Mouse (Mus musculus) frontal cortex, postnatal 36 days (tissue): ENCODE data around the gene Dock8.

Experiments used
- DNase-seq, 2 experiments: peaks; one replicate each; pipeline ENCODE4 v3.0.0; 2022; ENCODE audit warnings: low spot score in 2 of 2

The Dock8 gene

DNA sequence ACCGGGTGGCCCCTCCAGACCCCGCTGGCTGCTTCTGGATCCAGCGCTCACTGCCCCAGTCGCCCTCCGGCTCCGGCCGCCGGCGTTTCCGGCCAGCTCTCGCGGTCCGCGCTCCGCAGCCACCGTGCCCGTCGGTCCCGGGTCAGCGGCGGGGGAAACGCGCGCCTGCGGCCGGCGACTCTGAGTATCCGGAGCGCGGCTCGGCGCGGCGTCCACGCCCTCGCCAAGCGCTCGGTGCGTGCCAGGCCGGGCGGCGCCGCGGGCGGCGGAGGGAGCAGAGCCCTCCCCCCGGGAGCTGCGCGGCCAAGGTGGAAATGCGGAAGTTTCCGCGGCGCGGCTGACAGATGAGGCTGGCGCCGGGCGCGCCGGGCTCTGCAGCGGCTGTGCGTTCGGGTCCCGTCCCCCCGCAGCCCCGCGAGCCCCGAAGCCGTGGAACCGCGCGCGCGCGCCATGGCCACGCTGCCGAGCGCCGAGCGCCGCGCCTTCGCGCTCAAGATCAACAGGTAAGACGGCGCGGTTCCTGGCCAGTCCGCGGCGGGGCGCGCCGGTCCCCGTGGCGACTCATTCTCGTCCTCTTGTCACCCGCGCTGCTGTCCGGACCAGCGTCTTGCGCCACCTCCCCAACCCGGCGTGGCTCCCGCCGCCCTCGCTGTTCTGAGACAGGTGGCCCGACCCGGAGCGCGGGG is at the start of gene Dock8:
Gene Dock8, plus strand, starts transcription at position 334 of the 686 bp plus-strand sequence.
- DNase-seq, result peak; percentile 28 to 43

GRCm38 (mm10) chr19:24958531-24958930 is 40.8 kb upstream of the Dock8 start:
- peak in 1 of 2 experiments; percentile 34 for DNase-seq

DNA sequence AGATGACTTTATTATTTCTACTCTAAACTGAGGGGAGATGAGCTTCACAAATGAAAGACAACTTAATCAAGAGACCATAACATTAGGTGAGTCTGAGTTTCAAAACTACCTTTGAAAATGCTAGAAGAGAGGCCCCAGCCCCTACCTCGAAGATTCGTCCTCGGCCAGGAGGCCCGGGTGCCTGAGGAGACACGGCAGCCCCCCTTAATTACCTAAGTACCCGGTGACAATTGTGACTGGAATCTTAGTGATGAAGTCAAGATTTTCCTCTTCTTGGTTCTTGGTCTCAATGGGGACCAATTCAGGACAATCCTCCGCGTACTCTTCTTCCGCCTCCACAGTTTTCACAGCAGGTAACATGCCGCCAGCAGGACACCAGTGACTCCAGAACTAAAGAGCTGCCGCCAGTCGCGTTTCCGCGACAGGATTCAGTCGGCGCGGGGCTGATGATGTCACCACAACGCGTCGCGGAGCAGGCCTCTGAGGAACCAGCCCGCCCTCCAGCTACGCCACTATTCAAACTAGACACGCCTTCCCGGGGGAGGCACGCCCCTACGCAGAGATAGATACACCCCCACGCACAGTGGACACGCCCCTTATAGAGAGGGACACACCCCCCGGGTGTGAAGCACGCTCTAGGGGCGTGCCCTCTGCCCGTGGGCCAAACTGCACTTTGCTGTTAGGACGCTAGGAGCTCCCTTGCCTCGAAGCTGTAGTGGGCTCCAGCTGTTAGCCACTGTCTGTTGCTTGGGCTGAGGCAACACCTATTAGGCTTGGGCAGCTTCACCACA is 38.0 kb upstream of the Dock8 start, which contains the start of gene Cbwd1:
Gene Cbwd1, minus strand, starts transcription at position 439 of the 791 bp plus-strand sequence.
- peak; percentile 95 to 99 for DNase-seq

DNA sequence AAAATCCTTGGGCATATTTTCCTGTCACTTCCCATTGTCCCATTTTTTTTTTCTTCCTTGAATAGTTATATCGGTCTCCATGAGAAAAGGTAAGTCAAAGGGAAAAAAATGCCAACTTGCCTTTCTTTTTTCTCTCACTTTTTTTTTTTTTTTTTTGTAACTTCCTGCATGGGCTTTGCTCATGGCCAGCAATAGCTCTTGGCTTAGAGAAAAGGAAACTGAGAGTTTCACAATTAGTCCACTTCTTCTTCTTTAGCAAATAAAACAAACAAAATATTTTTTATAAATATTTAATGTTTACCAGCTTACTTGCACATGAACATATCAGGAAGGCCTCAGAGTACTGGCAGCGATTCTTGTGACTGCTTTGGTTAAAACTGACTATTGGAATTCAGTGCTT is 33.1 kb upstream of the Dock8 start:
- no peak for DNase-seq

DNA sequence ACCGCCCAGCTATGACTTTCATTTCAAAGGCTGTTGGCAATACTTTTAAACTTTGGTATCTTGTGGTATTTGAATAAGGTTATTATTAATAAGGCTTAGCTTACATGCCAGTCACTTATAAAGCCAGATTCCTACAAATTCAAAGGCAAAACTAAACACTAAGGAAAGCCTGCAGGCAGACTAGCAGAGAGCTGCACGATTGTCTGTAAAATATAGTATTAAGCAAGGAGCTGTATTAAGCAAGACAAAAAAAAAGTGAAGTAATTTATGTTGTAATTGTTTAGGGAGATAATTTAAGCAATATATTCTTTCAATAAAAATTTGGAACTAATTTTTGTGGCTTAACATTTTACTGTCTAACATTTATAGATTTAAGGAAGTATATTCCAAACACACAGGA is 32.4 kb upstream of the Dock8 start:
- DNase-seq, result no peak

DNA sequence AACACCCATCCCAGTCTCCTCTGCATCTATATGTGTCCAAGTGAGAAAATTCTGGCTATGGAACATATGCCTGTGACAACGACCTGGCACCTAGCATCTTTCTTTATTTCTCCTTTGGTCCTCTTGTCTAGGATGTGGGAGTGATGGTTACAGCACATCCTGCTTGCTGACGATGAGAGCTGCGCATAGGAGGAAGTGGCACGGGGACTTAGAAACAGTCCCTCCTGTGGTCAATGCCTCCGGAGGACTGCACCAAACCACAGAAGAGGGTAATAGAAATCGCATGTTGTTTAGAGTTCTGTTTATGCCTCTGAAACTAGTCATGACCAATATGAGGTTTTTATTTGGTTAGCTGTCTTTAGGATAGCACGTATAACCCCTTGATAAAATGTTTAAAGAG is 28.0 kb upstream of the Dock8 start:
- DNase-seq, result no peak

- DNase-seq, result no peak
Measured at GRCm38 (mm10) chr19:24972701-24973390, 26.5 kb upstream of the Dock8 start.

GRCm38 (mm10) chr19:24977991-24978390 is 21.3 kb upstream of the Dock8 start:
- no peak for DNase-seq

DNA sequence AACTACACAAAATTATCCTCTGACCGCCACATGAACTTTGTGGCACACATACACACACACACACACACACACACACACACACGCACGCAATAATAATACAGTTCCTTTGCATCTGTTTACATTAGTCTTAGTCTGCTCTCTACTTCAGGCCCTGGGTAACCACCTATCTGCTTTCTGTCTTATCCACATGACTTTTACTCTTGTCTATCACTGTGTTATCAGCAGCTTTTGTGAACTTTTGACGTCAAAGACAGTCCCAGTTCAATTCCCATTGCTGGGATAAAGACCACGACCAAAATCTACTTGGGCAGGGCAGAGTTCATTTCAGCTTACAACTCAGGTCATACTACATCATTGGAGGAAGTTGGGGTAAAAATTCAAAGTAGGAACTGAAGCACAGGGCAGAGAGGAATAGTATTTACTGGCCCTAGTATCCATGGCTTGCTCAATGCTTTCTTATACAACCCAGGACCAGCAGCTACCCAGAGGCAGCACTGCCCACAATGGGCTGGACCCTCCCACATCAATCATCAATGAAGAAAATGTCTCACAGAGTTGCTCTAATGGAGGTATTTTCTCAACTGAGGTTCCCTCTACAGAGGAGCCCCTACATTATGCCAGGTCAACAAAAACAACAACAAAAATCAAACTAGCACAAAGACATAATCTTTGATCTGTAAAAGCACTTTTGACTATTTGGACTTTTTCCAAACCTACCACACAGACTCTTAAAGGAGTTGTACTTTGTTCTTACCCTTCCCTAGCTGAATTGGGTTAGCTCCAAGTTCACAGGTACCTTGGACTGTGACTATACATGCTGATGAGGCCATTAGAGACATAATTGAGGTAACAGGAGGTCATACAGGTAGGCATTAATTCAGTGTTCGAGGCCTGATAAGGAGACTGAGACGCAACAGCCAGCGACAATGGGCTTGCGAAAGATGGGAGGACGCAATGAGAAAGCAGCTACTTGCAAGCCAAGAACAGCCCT is 20.2 kb upstream of the Dock8 start:
- DNase-seq, result no peak

DNA sequence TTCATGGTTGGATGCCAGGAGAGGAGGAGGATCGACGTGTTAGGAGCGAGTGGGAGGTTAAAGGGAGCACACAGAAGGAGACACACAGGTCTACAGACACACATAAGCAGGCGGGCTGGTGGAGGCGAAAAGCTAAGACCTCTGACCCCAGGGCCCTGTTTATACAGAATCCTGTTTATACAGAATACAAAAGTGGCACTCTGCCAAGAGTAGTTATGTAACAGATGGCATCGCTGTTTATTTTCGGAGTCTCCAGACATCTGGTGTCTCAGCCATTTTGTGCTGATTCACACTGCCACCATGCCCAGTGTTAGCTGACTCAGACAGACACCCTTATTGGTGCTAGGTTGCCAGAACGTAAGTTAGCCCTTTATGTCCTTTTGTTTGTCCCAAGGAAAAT is 18.0 kb upstream of the Dock8 start:
- peak; percentile 45 to 61 for DNase-seq

GRCm38 (mm10) chr19:24983050-24983449 is 16.3 kb upstream of the Dock8 start:
- no peak for DNase-seq

DNA sequence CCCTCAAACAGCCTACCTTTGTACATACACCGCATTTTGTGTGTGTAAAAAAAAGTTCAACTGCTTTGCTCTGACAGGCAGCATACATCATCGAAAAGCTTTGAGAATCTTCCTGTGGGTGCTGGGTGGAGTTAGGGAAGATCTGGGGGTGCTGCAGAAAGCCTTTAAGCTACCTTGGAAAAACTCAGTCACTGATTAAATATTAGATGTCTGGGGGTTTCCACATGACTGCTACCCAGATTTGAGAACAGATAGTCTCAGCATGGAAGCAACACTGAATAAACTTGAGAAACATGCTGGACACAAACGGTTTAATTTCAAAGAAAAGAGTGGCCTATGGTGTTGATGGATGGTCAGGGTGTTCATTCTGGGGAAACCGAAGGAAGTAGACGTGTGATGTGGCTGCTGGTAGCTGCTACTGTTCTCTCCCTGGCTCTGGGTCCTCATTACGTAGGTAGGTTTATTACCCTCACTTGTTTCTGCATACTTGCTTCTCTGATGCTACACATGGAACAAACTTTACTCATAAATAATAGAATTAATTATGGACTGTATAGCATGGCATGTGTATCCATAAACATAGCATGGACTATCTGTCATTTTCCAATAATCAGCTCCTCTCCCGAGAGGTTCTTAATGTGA is 15.4 kb upstream of the Dock8 start:
- DNase-seq, result no peak

DNA sequence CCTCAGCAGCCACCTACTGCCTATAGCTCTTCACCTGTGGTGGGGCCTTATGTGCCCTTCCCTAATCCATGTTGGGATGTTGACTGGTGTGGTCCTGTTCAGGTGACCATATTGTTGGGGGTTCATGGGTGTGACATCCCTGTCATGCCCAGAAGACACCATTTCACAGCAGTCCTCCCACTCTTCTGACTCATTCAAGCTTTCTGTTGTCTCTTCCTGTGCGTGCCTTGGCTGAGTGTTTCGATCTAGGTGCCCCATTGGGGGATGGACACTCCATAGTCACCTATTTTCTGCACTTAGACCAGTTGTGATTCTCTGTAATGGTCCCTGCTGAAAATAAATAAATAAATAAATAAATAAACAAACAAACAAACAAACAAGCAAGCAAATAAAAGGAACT is 14.3 kb upstream of the Dock8 start:
- DNase-seq, result no peak

DNA sequence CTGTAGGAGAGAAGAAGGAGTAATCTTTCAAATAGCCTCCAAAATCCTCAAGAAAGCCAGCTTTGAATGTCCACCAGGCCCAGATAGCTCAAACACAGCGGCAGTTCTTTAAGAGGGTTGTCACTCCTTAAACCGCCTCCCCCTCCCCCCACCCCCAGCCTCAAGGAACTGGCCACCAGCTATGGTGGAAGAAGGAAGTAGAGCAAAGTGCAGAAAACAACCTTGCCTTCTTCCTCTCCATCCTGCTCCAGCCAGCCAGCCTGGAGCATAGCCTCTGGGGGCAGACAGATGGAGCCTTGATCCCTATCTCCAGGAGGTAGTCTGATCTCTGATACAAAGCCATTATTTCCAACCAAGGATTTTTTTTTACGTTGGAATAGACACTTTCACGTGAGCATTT is 12.0 kb upstream of the Dock8 start:
- no peak for DNase-seq

DNA sequence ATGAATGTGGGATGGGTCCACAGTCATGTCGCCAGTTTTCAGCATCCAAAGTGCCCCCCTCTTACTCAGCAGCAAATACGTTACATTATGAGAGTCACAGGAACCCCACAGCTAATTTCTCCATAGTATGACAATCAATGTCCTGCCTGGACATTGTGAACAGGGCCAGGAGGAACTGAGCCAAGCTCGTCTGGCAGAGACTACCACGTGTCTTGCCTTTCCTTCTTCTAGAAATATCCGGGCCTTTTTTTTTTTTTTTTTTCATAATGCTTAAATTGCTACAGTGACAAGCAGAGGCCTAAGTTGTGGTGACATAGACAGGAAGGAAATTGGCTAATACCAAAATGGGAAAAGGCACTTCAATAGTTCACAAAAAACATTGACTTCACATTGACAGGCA is 10.5 kb upstream of the Dock8 start:
- no peak for DNase-seq

GRCm38 (mm10) chr19:24990138-24990822 is 9.1 kb upstream of the Dock8 start:
- DNase-seq, result no peak

DNA sequence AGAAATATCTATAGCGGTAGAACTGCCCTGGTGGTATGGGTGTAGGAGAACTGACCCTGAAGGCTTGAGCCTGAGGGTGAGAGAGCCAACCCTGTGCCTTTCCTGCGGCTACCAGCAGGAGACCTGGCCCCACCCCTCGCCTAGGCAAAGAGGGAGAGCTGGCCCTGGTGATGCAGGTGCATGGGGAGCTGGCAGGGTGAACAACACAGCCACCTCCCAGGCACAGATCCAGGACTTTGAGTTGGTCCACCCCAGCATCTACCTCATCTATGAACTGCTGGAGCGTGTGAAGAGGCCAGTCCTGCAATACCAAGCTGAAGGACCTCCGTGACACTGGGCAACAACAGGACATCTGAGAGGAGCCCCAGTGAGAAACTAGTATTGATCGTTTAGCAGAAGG is 5.8 kb upstream of the Dock8 start:
- DNase-seq, result no peak

GRCm38 (mm10) chr19:24994900-24995299 is 4.4 kb upstream of the Dock8 start:
- DNase-seq, result no peak

- no peak for DNase-seq
Measured at GRCm38 (mm10) chr19:24996815-24997704, 2.3 kb upstream of the Dock8 start.
